Comparison of ENCODE assay signal across 11 mouse cellular contexts in the genomic region with DNA sequence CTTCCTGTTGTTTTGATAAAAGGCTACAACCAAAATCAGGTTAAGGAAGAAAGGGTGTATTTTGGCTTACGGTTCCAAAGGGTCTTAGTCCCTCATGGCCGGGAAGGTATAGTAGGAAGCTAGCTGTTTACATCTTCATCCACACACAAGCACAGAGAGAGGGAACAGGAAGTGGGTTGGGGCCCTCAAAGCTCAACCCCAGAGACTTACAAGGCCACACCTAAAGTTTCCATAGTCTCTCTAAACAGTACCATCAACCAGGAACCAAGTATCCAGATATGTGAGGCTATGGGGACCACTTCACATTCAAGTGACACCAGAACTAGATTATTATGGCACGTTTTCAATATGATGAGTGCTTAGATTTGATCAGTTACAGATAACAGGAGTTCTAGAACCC.
"Had no signal": no experiment of that assay in that cellular context is flagged by ENCODE, and none has a peak within 500 bp of the region (broad histone marks: within the 10 kb centered on the region; RNA-seq: fewer than 3 reads in every experiment).

No protein-coding gene starts in this region.

- DNase-seq: kidney, adult 11 months; kidney, adult 9 months; kidney, postnatal 36 days; lung, adult 2 months; lung, postnatal 36 days; midbrain, embryonic 14.5 days; right cerebral cortex, postnatal 4 days; spleen, adult 18-20 months; thymus, adult 2 months; thymus, postnatal 4 days had no signal

- ATAC-seq: lung, postnatal 0 days had no signal
